Mouse (Mus musculus): ENCODE results near the gene Cd83. TPM values are rescaled to one million over a fixed set of nuclear protein-coding genes. Genes with fewer than 3 reads are reported as not detected.
A peak's percentile ranks its signal among the peaks of the same experiment; 100 is the strongest.

The Cd83 gene
- polyA plus RNA-seq, 1 experiment from 2014 or later: 7.8 TPM

DNA sequence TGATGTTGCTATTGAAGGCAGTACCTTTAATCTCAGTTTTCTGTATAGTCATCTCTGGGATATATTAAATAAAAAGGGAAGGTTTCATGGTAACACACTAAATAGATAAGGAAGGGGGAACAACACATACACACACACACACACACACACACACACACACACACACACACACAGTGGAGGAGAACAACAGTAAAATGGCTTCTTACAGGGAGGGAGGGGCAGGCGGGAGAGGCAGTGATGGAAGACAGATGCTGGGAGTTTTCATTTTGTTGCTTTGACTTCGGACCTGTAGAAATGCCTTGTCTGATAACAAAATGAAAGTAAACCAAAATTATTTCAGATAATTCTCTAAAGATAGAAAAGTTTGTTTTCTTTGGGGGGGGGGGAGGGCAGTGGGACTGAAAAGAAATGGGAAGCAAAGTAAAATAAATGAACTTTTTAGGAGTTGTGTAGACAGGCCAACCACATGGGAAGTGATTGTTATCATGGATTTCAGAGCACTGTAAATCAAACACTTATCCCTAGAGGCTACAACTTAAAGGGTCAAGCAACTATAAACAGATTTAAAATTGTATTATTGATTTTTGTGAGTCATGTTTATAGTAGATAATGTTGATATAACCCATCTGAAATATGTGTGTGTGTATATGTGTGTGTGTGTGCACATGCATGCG lies 30.0 kb upstream of the Cd83 start:
- Histone ChIP-seq H3K36me3 (ENCODE audit: control insufficient read depth, insufficient read depth) (no peaks in the 10 kb centered on the region), H3K9me3 (ENCODE audit: control insufficient read depth, low read length) (no peaks in the 10 kb centered on the region), H3K4me2 (ENCODE audit: low read length) (no peak overlapping the region), H3K27ac (ENCODE audit: low read length) (no peak overlapping the region), H3K4me3 (replicated peaks; ENCODE audit: low read length) (no peak overlapping the region), H3K27me3 (replicated peaks; ENCODE audit: control insufficient read depth, insufficient read depth, low read length) (no peaks in the 10 kb centered on the region), H3K9ac (replicated peaks; ENCODE audit: low read depth, low read length) (no peak overlapping the region), H3K4me1 (replicated peaks; ENCODE audit: control insufficient read depth, insufficient read depth, low read length) (no peaks in the 10 kb centered on the region)
- 84% methylated on average over 3 of the region's 3 CpGs for WGBS
- no peak for ATAC-seq

GRCm38 (mm10) chr13:43755573-43755972 lies 29.0 kb upstream of the Cd83 start:
- 86% methylated on average over 7 of the region's 7 CpGs for WGBS
- Histone ChIP-seq H3K27me3 (replicated peaks; ENCODE audit: control insufficient read depth, insufficient read depth, low read length) (no peaks in the 10 kb centered on the region), H3K9me3 (ENCODE audit: control insufficient read depth, low read length) (no peaks in the 10 kb centered on the region), H3K4me1 (replicated peaks; ENCODE audit: control insufficient read depth, insufficient read depth, low read length) (no peaks in the 10 kb centered on the region), H3K4me3 (replicated peaks; ENCODE audit: low read length) (no peak overlapping the region), H3K4me2 (ENCODE audit: low read length) (no peak overlapping the region), H3K36me3 (ENCODE audit: control insufficient read depth, insufficient read depth) (no peaks in the 10 kb centered on the region), H3K27ac (ENCODE audit: low read length) (no peak overlapping the region), H3K9ac (replicated peaks; ENCODE audit: low read depth, low read length) (no peak overlapping the region)
- no peak for ATAC-seq

DNA sequence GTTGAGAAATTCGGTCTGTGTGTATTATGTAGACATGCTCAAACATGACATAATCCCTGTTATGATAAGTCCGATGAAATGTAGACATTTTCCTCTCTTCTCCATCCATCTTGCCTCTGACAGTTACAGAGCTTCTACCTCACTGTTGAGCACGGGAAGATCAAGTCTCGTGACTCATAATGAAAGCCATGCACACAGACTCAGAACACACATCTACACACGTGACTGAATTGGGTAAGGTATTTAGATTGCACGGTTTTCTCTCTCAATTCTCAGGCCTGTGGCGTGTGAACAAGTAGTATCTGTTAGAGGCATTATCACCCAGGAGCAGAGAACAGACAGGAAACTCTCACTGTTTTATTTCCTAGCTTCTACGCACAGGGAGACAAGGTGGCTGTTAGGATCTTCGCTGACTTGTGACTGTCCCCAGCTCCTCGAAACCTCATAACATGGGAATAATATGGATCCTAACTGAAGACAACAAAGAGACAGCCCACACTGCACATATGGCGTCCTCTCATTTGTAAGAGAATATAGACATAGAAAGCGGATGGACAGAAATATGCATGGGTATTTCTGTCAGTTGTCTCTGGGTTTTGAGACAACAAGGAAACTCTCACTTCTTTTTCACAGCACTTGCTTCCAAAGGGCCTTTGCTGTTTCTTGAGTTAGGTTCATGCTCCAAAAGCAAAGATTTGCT lies 23.3 kb upstream of the Cd83 start:
- 91% methylated on average over 12 of the region's 12 CpGs for WGBS
- H3K4me1 ChIP-seq (replicated peaks; ENCODE audit: control insufficient read depth, insufficient read depth, low read length): peaks cover 9% of the 10 kb centered on the region
- H3K9me3 ChIP-seq (ENCODE audit: control insufficient read depth, low read length): no peaks in the 10 kb centered on the region
- ATAC-seq: no peak
- H3K27me3 ChIP-seq (replicated peaks; ENCODE audit: control insufficient read depth, insufficient read depth, low read length): no peaks in the 10 kb centered on the region
- no peak overlapping the region for H3K27ac ChIP-seq (ENCODE audit: low read length)
- H3K36me3 ChIP-seq (ENCODE audit: control insufficient read depth, insufficient read depth): no peaks in the 10 kb centered on the region
- no peak overlapping the region for H3K9ac ChIP-seq (replicated peaks; ENCODE audit: low read depth, low read length)
- H3K4me2 ChIP-seq (ENCODE audit: low read length): no peak overlapping the region
- no peak overlapping the region for H3K4me3 ChIP-seq (replicated peaks; ENCODE audit: low read length)

- Histone ChIP-seq H3K4me1 (replicated peaks; ENCODE audit: control insufficient read depth, insufficient read depth, low read length) (peaks cover 19% of the 10 kb centered on the region), H3K4me3 (replicated peaks; ENCODE audit: low read length) (no peak overlapping the region), H3K27me3 (replicated peaks; ENCODE audit: control insufficient read depth, insufficient read depth, low read length) (no peaks in the 10 kb centered on the region), H3K36me3 (ENCODE audit: control insufficient read depth, insufficient read depth) (no peaks in the 10 kb centered on the region), H3K4me2 (ENCODE audit: low read length) (no peak overlapping the region), H3K9ac (replicated peaks; ENCODE audit: low read depth, low read length) (no peak overlapping the region), H3K27ac (ENCODE audit: low read length) (no peak overlapping the region), H3K9me3 (ENCODE audit: control insufficient read depth, low read length) (no peaks in the 10 kb centered on the region)
- 91% methylated on average over 9 of the region's 9 CpGs for WGBS
- ATAC-seq: no peak
Observed at GRCm38 (mm10) chr13:43762901-43763300, 21.7 kb upstream of the Cd83 start.

- Histone ChIP-seq H3K27me3 (replicated peaks; ENCODE audit: control insufficient read depth, insufficient read depth, low read length) (no peaks in the 10 kb centered on the region), H3K4me1 (replicated peaks; ENCODE audit: control insufficient read depth, insufficient read depth, low read length) (peaks cover 19% of the 10 kb centered on the region), H3K4me3 (replicated peaks; ENCODE audit: low read length) (no peak overlapping the region), H3K9me3 (ENCODE audit: control insufficient read depth, low read length) (no peaks in the 10 kb centered on the region), H3K36me3 (ENCODE audit: control insufficient read depth, insufficient read depth) (no peaks in the 10 kb centered on the region), H3K4me2 (ENCODE audit: low read length) (no peak overlapping the region), H3K9ac (replicated peaks; ENCODE audit: low read depth, low read length) (no peak overlapping the region), H3K27ac (ENCODE audit: low read length) (no peak overlapping the region)
- ATAC-seq: no peak
- 90% methylated on average over 12 of the region's 12 CpGs for WGBS
Observed at GRCm38 (mm10) chr13:43763301-43763994, 21.1 kb upstream of the Cd83 start.

GRCm38 (mm10) chr13:43763995-43764579 lies 20.5 kb upstream of the Cd83 start:
- 0 out of 2 replicates have a peak overlapping the region, but pooled peaks have one; percentile 22 for H3K27ac ChIP-seq (ENCODE audit: low read length)
- H3K9me3 ChIP-seq (ENCODE audit: control insufficient read depth, low read length): no peaks in the 10 kb centered on the region
- H3K4me1 ChIP-seq (replicated peaks; ENCODE audit: control insufficient read depth, insufficient read depth, low read length): peaks cover 19% of the 10 kb centered on the region
- H3K36me3 ChIP-seq (ENCODE audit: control insufficient read depth, insufficient read depth): no peaks in the 10 kb centered on the region
- WGBS: 38% methylated on average over 8 of the region's 8 CpGs
- no peaks in the 10 kb centered on the region for H3K27me3 ChIP-seq (replicated peaks; ENCODE audit: control insufficient read depth, insufficient read depth, low read length)
- peak; percentile 81 for ATAC-seq
- H3K4me3 ChIP-seq (replicated peaks; ENCODE audit: low read length): no peak overlapping the region
- H3K4me2 ChIP-seq (ENCODE audit: low read length): no peak overlapping the region
- H3K9ac ChIP-seq (replicated peaks; ENCODE audit: low read depth, low read length): no peak overlapping the region

- WGBS: 88% methylated on average over 11 of the region's 11 CpGs
- no peaks in the 10 kb centered on the region for H3K36me3 ChIP-seq (ENCODE audit: control insufficient read depth, insufficient read depth)
- H3K27me3 ChIP-seq (replicated peaks; ENCODE audit: control insufficient read depth, insufficient read depth, low read length): no peaks in the 10 kb centered on the region
- peaks cover 19% of the 10 kb centered on the region for H3K4me1 ChIP-seq (replicated peaks; ENCODE audit: control insufficient read depth, insufficient read depth, low read length)
- H3K9ac ChIP-seq (replicated peaks; ENCODE audit: low read depth, low read length): no peak overlapping the region
- no peak overlapping the region for H3K4me3 ChIP-seq (replicated peaks; ENCODE audit: low read length)
- no peak for ATAC-seq
- no peak overlapping the region for H3K4me2 ChIP-seq (ENCODE audit: low read length)
- no peak overlapping the region for H3K27ac ChIP-seq (ENCODE audit: low read length)
- H3K9me3 ChIP-seq (ENCODE audit: control insufficient read depth, low read length): no peaks in the 10 kb centered on the region
Observed at GRCm38 (mm10) chr13:43765293-43765814, 19.2 kb upstream of the Cd83 start.

DNA sequence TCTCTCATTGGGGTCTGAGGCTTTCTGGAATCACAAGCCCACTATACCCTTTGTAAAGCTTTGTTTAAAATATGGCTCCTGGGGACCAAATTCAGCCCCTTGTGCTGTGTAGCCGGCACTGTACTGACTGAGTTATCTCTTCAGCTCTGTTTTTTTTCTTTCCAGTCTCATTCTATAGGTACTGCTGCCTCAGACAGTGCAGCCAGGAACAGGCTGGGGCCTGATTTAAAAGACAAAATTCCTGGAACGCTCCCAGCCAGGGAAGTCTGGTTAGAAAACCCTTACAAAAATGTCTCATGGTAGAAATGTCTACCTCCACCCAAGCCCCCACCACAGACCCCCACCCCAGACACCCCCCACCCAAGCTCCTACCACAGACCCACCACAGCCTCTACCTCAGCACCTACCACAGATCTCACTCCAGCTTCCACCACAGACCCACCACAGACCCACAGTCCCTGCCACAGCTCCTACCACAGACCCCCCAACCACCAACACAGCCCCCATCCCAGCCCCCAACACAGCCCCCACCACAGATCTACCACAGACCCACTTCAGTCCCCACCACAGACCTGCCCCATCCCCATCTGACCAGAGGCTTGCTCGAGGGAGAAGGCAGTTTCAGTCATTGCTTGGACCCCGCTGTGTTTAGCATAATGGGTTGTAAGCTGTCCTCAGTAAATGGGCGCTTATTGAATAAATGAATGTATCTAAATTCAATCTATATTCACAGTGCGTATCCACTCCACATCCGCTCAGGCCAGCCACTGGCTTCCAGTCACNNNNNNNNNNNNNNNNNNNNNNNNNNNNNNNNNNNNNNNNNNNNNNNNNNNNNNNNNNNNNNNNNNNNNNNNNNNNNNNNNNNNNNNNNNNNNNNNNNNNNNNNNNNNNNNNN lies 17.5 kb upstream of the Cd83 start:
- H3K36me3 ChIP-seq (ENCODE audit: control insufficient read depth, insufficient read depth): no peaks in the 10 kb centered on the region
- ATAC-seq: peak; percentile 54; the same call in 1 of the 2 replicates
- H3K27me3 ChIP-seq (replicated peaks; ENCODE audit: control insufficient read depth, insufficient read depth, low read length): no peaks in the 10 kb centered on the region
- H3K27ac ChIP-seq (ENCODE audit: low read length): no peak overlapping the region
- peaks cover 19% of the 10 kb centered on the region for H3K4me1 ChIP-seq (replicated peaks; ENCODE audit: control insufficient read depth, insufficient read depth, low read length)
- no peak overlapping the region for H3K4me3 ChIP-seq (replicated peaks; ENCODE audit: low read length)
- no peak overlapping the region for H3K9ac ChIP-seq (replicated peaks; ENCODE audit: low read depth, low read length)
- H3K9me3 ChIP-seq (ENCODE audit: control insufficient read depth, low read length): no peaks in the 10 kb centered on the region
- WGBS: 41% methylated on average over 7 of the region's 7 CpGs
- H3K4me2 ChIP-seq (ENCODE audit: low read length): no peak overlapping the region
